Mouse (Mus musculus) kidney, adult 10 weeks (tissue): ENCODE data around the gene Hist1h3b. TPM values are rescaled to one million over a fixed set of nuclear protein-coding genes. Genes with fewer than 3 reads are reported as not detected.

ENCODE experiments used
- polyA plus RNA-seq: library from polyadenylated mRNA; stranded (reverse); fragments of 350-450 nt; fragmentation: Illumina TruSeq; extraction: RNeasy Lipid Tissue Mini Kit (QIAGEN cat#74804); gene quantifications from one replicate; pipeline ENCODE4 v1.2.3, GENCODE M21; 2014; ENCODE audit warnings: low read depth, low replicate concordance

Gene Hist1h3b
- not detected for polyA plus RNA-seq

DNA sequence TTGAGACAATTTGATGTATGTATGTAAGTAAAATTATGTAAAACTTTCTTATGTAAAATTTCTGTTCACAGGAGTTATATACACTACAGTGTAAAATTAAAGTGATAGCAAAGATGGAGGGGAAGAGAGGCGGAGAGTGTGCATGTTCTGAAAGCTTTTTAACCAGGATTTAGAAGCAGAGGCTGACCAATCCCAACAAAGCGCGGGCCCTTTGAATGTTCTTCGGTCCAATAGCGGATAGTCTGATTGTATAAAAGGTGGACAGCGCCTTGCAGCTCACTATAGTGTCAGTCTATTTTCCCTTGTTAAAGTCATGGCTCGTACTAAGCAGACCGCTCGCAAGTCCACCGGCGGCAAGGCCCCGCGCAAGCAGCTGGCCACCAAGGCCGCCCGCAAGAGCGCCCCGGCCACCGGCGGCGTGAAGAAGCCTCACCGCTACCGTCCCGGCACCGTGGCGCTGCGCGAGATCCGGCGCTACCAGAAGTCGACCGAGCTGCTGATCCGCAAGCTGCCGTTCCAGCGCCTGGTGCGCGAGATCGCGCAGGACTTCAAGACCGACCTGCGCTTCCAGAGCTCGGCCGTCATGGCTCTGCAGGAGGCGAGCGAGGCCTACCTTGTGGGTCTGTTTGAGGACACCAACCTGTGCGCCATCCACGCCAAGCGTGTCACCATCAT is at the start of gene Hist1h3b:
TSS of gene Hist1h3b (plus strand) at position 201 of the 675 bp plus-strand sequence.

DNA sequence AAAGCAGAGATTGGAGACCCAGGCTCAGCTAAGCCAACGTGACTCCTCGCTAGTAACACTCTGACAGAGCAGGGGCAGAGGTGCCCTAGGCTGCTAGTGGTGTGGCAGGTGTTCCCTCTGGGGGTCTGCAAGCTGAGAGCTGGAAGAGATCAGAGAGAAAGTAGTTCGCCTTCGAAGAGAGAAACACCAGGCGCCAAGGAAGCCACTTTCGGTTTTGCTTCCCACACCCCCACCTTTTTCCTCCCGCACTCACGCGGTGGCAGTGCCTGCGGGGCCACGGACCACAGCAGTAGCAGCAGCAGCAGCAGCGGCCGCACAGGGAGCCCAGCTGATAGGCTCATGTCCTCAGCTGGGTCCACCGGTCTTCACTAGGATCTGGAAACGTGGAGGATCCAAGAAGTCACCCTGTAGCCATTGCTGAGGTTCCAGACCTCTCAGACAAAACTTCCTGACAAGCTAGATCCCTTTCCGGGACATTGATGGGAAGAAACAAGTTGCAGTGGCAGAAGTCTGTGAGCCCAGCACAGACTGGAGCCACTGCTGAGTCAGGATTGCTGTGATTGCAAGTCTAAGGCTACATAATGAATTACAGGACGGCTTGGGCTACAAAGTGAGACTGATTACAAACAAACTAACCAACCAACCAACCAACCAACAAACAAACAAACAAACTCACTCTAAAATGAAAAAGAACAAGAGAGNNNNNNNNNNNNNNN is 41.5 kb upstream of the Hist1h3b start, which contains the start of gene Hfe:
TSS of gene Hfe (minus strand) at position 481 of the 716 bp plus-strand sequence.

GRCm38 (mm10) chr13:23738677-23739068 is 13.4 kb upstream of the Hist1h3b start, which contains the start of gene Hist1h1c:
Gene Hist1h1c (plus strand): TSS chr13:23738808.

DNA sequence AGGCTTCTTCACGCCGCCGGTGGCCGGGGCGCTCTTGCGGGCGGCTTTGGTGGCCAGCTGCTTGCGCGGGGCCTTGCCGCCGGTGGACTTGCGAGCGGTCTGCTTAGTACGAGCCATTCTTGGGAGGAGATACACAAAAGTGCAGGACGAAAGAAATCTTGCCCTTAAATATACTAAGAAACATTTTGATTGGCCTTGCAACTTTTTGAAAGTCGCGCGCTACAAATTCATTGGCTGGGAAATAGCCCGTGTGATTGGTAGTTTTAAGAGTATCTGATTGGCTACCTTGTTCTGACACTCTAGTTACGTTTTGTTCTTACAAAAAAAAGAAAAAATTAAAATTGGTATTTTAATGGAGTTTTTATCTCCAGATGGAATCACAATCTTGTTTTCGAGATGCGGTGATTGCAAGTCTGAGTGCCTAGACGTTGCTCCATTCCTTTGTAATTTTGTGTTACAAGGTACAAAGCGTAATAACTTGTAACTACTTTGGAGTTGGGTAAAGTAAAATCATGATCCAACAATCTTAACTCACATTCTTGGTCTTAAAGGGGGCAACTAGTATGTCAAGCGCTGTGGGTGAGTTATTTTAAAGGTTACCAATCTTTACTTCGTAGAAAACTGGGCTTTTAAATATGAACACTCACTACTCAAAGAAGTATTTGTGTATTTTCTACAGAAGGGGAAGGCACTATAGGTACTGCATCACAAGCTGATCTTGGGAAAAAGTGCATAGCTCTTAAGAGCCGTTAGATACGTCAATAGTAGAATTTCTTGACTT is 6.5 kb upstream of the Hist1h3b start, which contains the start of gene Hist1h3c:
TSS of gene Hist1h3c (minus strand) at position 222 of the 781 bp plus-strand sequence.

DNA sequence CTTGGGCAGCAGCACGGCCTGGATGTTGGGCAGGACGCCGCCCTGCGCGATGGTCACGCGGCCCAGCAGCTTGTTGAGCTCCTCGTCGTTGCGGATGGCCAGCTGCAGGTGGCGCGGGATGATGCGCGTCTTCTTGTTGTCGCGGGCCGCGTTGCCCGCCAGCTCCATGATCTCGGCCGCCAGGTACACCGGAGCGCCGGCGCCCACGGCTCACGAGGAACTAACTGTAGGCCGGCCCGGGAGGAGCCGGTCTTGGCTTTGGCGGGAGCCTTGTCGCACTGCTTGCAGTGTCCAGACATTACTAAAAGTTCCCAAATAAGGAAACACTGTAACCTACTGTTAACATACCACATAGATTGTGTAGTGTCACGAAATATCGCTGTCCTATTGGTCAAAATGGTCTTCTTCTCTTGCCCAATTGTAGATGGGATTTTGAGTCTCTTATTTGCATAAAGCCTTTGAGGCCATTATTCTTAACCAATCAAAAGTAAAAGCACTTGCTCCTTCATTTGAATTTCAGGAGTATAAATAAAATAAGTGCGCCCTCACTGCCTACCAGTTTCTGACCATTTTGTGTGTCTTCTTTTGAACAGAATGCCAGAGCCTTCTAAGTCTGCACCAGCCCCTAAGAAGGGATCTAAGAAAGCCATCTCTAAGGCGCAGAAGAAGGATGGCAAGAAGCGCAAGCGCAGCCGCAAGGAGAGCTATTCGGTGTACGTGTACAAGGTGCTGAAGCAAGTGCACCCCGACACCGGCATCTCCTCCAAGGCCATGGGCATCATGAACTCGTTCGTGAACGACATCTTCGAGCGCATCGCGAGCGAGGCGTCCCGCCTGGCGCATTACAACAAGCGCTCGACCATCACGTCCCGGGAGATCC is 5.6 kb upstream of the Hist1h3b start, which contains the start of gene Hist1h2bb:
TSS of gene Hist1h2bb (plus strand) at position 534 of the 880 bp plus-strand sequence.

GRCm38 (mm10) chr13:23750839-23751477 is 1.1 kb upstream of the Hist1h3b start, which contains the start of gene Hist1h2ab:
Gene Hist1h2ab (plus strand): TSS chr13:23751126.

GRCm38 (mm10) chr13:23756790-23757189 is 4.7 kb downstream of the Hist1h3b start, which contains the start of gene Hist1h4b:
Gene Hist1h4b (plus strand): TSS chr13:23757013.

DNA sequence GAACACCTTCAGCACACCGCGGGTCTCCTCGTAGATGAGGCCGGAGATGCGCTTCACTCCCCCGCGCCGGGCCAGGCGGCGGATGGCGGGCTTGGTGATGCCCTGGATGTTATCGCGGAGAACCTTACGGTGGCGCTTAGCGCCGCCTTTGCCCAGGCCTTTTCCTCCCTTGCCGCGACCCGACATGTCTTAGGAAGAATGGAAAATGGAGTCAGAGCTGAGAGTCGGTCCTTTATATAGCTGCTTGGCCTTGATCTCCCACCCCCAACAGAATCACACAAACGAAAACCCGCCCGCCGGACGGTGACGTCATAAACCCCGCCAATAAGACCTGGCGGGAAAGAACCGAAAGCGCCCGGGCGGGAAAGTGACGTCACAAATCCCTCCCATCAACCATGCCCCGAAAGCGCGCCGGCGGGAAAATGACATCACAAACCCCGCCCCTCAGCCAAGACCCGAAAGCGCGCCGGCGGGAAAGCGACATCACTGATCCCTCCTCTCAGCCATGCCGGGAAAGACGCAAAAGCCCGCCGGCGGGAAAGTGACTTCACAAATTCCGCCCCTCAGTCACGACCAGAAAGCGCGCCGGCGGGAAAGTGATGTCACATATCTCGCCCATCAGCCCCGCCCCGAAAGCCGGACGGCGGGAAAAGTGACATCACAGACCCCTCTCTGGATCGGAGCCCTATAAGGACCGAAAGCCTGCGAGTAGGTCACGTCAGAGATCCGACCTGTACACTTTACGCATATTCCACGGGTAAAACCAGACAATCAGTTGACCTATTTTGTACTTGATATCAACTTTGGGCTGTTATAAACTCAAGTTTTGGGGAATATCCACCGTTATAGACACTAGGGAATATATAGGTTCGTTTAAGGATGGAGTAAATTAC is 9.2 kb downstream of the Hist1h3b start, which contains the start of gene Hist1h4a:
TSS of gene Hist1h4a (minus strand) at position 259 of the 893 bp plus-strand sequence.

GRCm38 (mm10) chr13:23761871-23762821 is 10.1 kb downstream of the Hist1h3b start, which contains the start of gene Hist1h3a:
Gene Hist1h3a (minus strand): TSS chr13:23762386.

DNA sequence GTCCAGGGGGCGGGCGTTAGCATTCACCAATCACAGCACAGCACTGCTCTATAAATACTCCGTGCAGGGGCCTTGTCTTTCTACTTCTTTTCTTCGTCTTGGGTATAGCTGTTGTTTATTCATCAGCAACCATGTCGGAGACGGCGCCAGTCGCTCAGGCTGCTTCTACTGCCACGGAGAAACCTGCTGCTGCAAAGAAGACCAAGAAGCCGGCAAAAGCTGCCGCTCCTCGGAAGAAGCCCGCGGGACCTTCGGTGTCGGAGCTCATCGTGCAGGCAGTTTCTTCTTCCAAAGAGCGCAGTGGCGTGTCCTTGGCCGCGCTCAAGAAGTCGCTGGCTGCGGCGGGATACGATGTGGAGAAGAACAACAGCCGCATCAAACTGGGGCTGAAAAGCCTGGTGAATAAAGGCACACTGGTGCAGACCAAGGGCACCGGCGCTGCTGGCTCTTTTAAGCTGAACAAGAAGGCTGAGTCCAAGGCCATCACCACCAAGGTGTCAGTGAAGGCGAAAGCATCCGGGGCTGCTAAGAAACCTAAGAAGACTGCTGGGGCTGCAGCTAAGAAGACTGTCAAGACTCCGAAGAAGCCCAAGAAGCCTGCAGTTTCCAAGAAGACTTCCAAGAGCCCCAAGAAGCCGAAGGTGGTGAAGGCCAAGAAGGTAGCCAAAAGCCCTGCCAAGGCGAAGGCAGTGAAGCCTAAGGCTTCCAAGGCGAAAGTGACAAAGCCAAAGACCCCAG is 11.7 kb downstream of the Hist1h3b start, which contains the start of gene Hist1h1a:
TSS of gene Hist1h1a (plus strand) at position 81 of the 738 bp plus-strand sequence.

DNA sequence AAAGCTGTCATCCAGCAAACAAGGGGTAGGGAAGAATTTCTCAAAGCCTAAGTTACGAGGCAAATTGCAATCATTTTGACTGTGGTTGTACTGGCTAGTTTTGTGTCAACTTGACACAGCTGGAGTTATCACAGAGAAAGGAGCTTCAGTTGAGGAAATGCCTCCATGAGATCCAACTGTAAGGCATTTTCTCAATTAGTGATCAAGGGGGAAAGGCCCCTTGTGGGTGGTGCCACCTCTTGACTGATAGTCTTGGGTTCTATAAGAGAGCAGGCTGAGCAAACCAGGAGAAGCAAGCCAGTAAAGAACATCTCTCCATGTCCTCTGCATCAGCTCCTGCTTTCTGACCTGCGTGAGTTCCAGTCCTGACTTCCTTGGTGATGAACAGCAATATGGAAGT is 17.5 kb downstream of the Hist1h3b start, which contains the start of gene Trim38:
TSS of gene Trim38 (plus strand) at position 301 of the 400 bp plus-strand sequence.

Other genes starting within 250 kb of the Hist1h3b start
- gene Hist1h4h, start 221.2 kb upstream of the Hist1h3b start, polyA plus RNA-seq, result not detected
- not detected for gene Hist1h2af, start 218.4 kb upstream of the Hist1h3b start, polyA plus RNA-seq
- gene Hist1h3g, start 216.8 kb upstream of the Hist1h3b start, polyA plus RNA-seq, result not detected
- gene Hist1h2bh, start 208.9 kb upstream of the Hist1h3b start, polyA plus RNA-seq, result 1.2 TPM
- gene Hist1h3f, start 208.2 kb upstream of the Hist1h3b start, polyA plus RNA-seq, result not detected
- not detected for gene Hist1h4f, start 200.6 kb upstream of the Hist1h3b start, polyA plus RNA-seq
- gene Hist1h1d, start 199.0 kb upstream of the Hist1h3b start, polyA plus RNA-seq, result 3.8 TPM
- not detected for gene Hist1h3e, start 189.9 kb upstream of the Hist1h3b start, polyA plus RNA-seq
- gene Hist1h2ae, start 181.0 kb upstream of the Hist1h3b start, polyA plus RNA-seq, result not detected
- gene Hist1h2bg, start 180.9 kb upstream of the Hist1h3b start, polyA plus RNA-seq, result not detected
- gene Hist1h2bf, start 178.1 kb upstream of the Hist1h3b start, polyA plus RNA-seq, result not detected
- not detected for gene Hist1h2ad, start 177.9 kb upstream of the Hist1h3b start, polyA plus RNA-seq
- gene Hist1h3d, start 176.5 kb upstream of the Hist1h3b start, polyA plus RNA-seq, result 0.49 TPM
- 0.40 TPM for gene Hist1h4d, start 170.7 kb upstream of the Hist1h3b start, polyA plus RNA-seq
- 17.8 TPM for gene Hist1h2be, start 131.1 kb upstream of the Hist1h3b start, polyA plus RNA-seq
- gene Hist1h1e, start 129.7 kb upstream of the Hist1h3b start, polyA plus RNA-seq, result 7.7 TPM
- gene Hist1h2ac, start 68.3 kb upstream of the Hist1h3b start, polyA plus RNA-seq, result 3.4 TPM
- gene Hist1h2bc, start 68.1 kb upstream of the Hist1h3b start, polyA plus RNA-seq, result 366 TPM
- not detected for gene Hist1h1t, start 56.5 kb upstream of the Hist1h3b start, polyA plus RNA-seq
- 6.6 TPM for gene Hist1h4c, start 53.8 kb upstream of the Hist1h3b start, polyA plus RNA-seq
- 29.7 TPM for gene Hfe, start 41.4 kb upstream of the Hist1h3b start, polyA plus RNA-seq
- gene Hist1h1c, start 13.5 kb upstream of the Hist1h3b start, polyA plus RNA-seq, result 67.6 TPM
- not detected for gene Hist1h3c, start 6.7 kb upstream of the Hist1h3b start, polyA plus RNA-seq
- gene Hist1h2bb, start 5.5 kb upstream of the Hist1h3b start, polyA plus RNA-seq, result not detected
- not detected for gene Hist1h2ab, start 1.1 kb upstream of the Hist1h3b start, polyA plus RNA-seq
- not detected for gene Hist1h4b, start 4.7 kb downstream of the Hist1h3b start, polyA plus RNA-seq
- gene Hist1h4a, start 9.0 kb downstream of the Hist1h3b start, polyA plus RNA-seq, result not detected
- gene Hist1h3a, start 10.1 kb downstream of the Hist1h3b start, polyA plus RNA-seq, result not detected
- gene Hist1h1a, start 11.4 kb downstream of the Hist1h3b start, polyA plus RNA-seq, result not detected
- gene Trim38, start 17.6 kb downstream of the Hist1h3b start, polyA plus RNA-seq, result not detected
- 23.4 TPM for gene Slc17a2, start 54.7 kb downstream of the Hist1h3b start, polyA plus RNA-seq
- 577 TPM for gene Slc17a3, start 87.2 kb downstream of the Hist1h3b start, polyA plus RNA-seq
- 1,038 TPM for gene Slc17a1, start 115.5 kb downstream of the Hist1h3b start, polyA plus RNA-seq
- 3.4 TPM for gene Slc17a4, start 162.7 kb downstream of the Hist1h3b start, polyA plus RNA-seq
- not detected for gene Hist1h2ba, start 181.9 kb downstream of the Hist1h3b start, polyA plus RNA-seq
- not detected for gene Hist1h2aa, start 182.2 kb downstream of the Hist1h3b start, polyA plus RNA-seq
- gene Scgn, start 238.9 kb downstream of the Hist1h3b start, polyA plus RNA-seq, result not detected